Mouse (Mus musculus): ENCODE results near the gene Myo15b.
A peak's percentile ranks its signal among the peaks of the same experiment; 100 is the strongest.

Myo15b gene

DNA sequence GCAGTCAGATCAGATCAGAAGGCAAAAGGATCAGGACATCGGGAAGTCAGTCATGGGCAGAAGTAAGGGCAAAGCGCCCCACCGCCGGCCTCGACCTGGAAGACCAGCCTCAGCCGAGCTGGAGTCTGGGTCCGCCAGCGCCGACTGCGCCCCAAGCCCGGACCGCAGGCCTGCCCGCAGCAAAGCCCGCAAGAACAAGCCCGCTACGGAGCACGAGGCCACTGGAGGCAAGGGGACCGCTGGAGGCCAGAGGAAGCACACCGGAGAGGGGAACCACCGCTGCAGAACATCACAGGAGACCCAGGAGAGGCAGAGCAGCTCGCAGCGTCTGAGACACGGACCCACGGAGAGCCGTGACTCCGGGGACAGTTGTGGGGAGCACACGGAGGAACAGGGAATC, at the start of gene Myo15b:
TSS of gene Myo15b (plus strand) at position 53 of the 400 bp plus-strand sequence.
- no peak for DNase-seq

DNA sequence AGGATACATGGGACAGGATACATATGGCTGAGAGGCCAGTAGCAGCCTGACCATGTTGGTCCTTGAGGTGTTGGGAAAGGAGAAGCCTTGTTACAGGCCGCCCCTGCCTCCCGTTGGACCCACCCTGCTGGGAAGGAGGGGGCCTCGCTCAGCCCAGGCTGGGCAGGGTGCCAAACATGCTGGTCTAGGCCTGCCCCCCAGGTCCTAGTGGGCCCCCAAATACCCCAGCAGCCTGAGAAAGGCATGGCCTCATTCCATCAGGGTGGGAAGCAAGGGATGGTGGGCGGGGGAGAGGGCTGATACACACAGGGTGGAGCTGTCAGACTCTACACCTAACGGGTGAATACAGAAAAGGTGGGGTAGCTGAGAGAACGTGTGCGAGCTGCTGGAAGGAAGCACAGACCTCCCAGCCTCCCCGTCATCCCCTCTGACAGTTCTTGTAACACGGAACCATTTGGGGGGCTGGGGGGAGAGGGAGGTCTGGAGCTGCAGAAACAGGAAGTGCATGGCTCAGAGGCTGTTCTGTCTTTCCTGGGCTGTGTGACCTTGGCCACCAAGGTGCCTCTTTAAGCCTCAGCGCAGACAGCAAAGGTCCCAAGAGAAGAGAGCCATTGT, 49.4 kb upstream of the Myo15b start:
- peak; percentile 78 for DNase-seq

DNA sequence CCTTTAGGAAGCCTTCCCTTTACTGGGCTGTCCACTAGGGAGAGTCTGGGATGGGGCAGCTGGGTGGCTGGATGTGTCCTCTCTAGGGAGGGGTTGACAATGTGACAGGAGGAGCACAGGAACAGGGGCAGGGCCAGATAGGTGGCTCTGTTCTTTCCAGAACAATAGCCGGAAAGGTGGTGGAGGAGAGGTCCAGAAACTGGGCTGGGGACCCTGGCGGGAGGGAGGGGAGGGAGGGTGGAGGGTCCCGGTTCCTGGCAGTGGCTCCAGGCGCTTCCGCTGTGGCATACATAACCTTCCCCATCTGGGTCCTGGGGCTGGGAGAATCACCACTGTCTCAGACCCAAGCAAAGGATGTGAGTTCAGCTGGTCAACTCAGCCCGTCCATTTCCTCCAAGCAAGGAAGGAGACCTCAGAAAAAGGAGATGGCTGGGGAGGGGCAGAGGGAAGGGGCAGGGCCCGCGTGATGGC, 48.9 kb upstream of the Myo15b start:
- peak; percentile 79 for DNase-seq

DNA sequence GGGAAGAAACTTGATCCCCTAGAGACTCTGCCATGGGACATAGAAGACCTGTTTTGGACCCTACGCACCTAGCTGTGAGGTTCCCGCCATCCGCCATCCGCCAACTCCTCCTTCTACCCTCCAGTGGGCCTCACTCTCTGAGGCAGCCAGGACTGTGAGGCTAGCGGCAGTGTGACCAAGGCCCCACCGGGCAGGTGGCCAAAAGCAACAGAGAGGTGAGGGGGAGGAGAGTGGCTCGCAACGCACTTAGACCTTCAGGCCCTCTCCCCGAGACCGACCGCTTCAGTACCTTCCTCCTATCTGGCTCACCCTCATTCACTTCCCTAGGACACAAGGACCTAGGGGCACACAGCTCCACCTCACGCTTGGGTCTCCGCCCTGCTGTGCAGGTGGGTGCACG, 47.8 kb upstream of the Myo15b start:
- DNase-seq: peak; percentile 89

DNA sequence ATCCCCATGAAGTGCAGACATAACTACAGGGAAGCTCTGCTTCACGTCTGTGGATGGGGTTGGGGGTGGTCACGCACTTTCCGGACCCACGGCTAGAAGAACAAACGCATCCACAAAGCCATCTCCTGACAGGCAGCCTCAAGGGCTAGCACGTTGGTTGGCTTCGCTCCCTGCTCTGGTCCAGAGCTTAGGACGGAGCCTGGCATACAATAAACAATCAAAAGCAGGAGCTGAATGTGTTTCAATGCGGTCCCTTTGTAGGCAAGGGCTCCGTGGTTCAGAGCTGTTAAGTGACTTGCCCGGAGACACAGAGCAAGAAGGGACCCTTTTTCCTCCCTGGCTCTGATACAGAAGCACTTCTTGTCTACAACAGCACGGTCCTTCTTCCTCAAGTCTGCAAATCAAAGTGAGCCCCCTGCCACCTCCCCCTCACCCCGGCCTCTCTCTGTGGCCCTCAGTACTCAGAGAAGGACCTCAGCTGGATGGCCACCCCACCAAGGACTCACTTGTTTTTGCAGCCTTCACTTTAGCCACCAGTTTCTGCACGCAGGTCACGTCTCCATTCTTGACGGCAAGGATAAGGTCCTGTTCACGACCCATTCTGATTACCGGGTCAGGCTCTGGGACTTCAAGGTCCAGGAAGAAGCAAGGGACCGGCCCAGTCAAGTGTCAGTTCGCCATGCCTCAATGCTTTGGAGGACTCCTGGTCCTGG, 46.7 kb upstream of the Myo15b start:
- no peak for DNase-seq

DNA sequence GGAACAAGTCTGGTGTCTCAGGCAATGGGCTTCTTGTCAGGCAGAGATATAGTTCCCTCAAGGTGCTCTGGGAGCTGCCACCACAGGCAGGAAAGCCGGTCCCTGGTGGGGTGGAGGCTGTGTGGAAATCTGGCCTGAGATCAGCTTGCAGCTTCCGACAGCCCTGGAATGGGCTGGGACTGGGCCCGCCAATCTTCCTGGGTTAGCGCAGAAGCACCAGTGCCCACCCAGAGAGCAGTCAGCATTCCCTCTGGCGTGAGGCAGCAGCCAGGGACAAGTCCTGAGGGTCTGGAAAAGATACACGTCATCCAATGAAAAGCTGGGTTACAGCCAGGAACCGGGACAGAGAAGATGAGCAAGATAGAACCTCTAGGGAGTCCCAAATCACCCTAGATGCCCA, 46.1 kb upstream of the Myo15b start:
- DNase-seq: peak; percentile 76

DNA sequence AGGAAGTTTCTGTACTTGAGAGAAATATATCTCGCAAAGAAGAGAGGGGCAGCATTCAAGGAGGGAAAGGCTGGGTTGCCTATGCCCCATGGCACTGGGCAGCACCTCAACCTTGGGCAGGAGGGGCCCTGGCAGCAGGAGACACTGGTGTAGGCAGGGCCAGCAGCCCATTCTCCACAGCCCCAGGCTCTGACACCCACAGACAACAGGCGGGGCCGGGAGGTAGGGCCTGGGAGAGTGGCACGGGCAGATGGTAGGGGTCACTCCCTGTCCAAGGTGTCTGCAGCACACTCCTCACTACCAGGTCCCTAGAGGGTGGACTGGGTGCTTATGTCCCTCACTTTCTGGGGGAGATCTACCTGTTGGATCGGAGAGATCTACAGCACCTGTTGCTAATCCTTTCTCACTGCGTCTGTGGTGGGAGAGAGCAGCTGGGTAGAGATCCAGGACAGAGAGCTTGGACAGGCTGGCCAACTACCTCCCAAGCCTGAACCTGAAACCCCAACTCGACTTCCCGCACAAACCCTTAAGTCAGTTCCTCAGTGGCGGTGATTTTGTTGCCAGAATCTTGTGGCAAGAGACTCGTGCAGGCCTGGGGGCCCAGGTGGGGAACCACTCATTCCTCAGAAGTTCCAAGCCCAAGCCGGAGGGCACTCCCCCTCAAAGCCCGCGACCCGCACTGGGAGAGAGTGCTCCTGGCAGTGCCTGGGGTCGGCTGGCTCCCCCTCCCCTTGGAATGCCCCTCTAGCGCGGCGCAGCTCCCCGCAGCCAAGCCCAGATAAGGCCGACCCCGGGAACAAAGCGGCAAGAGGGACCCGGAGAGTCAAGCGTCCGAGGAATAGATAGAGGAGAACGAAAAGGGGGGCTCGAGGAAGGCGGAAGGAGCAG, 45.4 kb upstream of the Myo15b start:
- DNase-seq: peak; percentile 53

DNA sequence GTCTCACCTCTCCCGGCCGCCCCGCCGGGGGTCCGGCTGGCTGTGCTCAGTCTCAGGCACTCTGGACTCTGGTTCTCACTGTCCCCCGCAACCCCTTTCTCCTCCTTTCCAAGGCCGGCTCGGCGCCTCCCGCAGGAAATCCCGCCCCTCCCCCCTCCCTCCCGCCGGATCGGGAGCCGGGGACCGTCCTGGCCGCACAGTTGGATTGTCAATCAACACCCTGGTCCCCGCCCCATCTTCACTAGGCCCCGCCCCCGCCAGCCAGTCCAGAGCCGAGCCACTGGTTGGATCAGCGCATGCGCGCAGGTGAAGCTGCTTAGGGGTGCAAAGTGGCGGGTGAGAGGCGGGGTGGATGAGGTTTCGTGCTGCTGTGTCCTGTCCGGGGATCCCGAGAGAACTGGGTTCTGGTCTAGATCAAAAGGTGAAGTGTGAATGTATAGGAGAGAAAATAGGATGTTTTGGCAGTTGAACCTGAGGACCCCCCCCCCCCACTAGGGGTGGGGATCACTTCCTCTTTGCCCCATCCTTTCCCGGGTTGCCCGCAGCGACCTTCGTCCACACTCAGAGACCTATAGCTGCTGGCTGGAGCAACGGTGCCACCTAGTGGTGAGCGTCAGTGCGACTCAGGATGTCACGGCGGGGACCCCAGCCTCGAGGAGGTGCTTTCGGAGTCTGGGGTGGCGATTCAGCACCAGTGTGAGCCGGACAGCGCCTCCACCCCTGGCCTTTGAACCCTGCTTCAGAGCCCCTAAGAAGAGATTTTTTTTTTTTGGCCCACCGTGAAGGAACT, 44.5 kb upstream of the Myo15b start, which contains the start of gene Caskin2:
TSS of gene Caskin2 (minus strand) at position 133 of the 790 bp plus-strand sequence.
- peak; percentile 99 for DNase-seq

DNA sequence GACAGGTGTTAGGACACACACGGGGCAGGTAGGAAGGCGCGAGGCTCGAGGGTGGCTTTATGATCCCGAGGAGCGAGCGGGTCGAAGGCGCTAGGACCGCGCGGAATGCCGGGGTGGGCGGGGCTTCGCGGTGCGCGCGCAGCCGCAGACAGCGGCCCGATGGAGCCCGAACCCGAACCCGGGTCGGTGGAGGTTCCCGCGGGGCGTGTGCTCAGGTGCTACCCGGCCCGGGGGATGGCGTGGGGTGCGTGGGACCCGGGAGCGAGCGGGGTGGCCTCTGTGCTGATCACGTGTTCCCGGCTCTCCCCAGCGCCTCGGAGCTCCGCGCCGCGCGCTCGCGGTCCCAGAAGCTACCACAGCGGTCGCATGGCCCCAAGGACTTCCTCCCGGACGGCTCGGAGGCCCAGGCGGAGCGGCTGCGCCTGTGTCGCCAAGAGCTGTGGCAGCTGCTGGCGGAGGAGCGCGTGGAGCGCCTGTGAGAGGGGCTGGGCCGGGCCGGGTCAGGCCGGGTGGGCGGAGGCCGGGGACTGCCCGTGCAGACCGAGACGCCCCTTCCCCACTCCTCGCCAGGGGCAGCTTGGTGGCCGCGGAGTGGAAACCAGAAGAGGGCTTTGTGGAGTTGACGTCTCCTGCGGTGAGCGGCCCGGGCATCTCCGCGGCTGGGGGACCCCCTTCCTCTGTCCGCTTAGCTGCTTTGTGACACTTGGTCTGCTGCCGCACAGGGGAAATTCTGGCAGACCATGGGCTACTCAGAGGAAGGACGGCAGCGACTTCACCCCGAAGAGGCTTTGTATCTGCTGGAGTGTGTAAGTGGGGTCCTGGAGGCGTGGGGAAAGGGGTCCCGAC, 43.4 kb upstream of the Myo15b start, which contains the start of gene Tsen54:
TSS of gene Tsen54 (plus strand) at position 120 of the 846 bp plus-strand sequence.
- peak; percentile 93 for DNase-seq

DNA sequence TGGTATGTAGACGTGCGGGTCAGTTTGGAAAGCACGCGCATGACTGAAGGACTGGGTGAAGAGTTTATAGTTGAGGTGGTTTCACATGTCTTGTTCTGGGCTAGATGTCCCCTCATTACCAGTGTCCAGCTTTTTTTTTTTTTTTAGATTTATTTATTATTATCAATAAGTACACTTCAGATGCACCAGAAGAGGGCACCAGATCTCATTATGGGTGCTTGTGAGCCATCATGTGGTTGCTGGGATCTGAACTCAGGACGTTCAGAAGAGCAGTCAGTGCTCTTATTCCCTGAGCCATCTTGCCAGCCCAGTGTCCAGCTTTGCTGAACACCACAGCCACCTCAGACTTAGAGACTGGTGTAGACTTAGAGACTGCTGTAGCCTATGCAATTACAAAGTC, 40.9 kb upstream of the Myo15b start:
- no peak for DNase-seq

DNA sequence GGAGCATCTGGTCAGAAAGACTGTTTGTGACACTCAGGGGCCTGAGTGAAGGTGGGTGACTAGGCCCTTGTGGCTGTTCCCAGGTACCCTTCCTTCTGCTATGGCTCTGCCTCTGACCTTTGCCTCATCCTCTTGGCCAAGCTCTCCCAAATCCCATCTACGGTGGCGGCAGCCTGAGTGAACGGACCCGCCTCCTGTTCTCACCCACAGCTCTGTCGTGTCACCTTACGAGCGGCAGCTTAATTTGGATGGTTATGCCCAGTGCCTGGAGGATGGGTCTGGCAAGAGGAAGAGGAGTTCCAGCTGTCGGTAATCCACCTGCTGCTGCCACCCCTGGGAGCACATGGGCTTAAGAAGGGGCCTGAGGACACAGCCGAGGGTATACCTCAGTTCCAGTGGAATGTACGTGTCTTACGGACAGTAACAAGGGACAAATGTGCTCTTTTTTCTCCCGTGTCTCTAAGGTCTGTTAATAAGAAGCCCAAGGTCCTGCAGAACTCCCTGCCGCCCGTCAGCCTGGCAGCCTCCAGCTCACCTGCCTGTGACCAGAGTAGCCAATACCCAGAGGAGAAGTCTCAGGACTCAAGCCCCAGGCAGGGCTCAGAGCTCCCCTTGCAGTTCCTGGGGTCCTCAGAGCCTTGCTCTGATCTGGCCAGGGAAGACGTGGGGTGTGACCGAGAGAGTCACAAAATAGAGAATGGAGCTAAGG, 38.1 kb upstream of the Myo15b start:
- no peak for DNase-seq

DNA sequence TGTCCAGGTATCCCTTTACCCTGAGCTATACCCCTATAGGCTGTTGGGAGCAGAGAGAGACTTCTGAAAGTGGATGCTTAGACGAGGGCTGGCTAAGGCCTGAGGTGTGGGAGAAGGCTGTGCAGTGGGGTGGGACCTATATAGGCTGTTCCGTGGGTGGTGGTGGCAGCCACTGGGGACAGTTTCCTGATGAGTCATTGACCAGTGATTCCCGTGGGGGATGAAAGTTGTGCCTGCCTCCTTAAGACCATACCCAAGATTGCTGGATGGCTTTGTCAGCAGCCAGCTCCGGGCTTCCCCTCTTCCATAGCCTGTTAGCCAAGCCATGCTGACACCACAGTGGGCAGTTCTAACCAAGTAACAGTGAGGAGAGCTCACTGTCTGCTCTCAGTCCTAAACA, 37.2 kb upstream of the Myo15b start:
- no peak for DNase-seq

DNA sequence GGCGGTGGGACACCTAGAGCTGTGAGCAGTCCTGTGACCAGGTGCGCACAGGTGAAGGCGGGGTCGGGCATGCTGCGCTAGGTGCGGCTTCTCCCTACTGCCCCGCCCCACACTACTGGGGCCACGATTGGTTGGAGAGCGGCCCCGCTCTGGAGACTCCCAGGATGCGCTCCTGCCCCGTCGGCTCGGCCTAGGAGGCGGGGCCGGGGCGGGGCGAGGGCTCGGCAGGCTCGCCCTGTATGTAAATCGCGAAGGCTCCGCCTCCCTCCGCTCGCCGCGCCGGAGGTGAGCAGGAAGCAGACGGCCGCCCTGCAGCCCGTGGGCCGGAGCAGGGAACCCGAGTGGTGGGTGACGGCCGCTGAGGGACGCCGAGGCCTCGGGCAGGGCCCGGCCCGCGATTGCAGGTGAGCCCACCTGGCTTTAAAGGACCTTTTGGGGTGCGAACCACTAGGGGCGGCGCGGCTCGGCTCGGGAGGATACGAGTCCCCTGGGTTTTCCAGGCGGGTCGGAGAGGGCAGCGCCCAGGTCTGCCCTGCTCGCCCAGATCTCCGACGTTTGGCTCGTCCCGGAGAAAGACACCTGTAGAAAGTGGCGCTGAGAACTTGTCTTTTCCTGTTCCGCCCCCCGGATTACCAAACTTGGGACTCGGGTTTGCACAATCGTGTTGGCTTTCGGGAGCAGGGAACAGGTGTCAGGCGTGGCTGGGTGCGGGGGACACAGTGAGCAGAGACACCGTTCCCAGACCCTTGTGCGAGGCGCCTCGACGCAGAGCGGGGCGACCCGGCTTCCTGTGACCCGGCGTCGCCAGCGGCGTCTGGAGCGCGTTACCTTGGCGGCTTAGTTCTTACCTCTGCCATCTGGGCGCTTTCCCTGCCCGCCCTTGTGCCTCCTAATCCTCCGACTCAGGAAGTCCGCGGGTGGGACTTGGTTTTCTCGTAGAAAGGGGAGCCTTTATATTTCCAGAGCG, 34.1 kb upstream of the Myo15b start, which contains the start of gene Llgl2:
TSS of gene Llgl2 (plus strand) at position 276 of the 967 bp plus-strand sequence.
- DNase-seq: peak; percentile 97

DNA sequence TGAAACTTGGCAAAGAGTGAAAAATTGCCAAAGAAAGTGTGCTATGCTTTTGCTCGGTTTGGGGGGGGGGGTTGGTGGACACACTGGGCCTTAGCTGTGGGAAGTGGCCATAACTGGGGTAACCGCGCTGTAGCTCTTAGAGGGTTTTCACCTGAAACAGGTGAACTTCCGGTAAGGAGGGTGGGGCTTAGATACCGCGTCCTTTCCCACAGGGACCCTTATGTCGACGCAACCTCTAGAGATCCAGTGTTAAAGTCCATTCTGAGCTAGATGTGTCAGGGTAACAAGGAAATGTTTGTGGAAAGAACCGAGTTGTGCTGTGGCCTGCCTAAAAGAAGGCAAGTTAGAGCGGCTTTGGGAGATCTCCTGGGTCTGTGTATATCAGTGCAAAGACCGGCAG, 33.4 kb upstream of the Myo15b start:
- DNase-seq: no peak

DNA sequence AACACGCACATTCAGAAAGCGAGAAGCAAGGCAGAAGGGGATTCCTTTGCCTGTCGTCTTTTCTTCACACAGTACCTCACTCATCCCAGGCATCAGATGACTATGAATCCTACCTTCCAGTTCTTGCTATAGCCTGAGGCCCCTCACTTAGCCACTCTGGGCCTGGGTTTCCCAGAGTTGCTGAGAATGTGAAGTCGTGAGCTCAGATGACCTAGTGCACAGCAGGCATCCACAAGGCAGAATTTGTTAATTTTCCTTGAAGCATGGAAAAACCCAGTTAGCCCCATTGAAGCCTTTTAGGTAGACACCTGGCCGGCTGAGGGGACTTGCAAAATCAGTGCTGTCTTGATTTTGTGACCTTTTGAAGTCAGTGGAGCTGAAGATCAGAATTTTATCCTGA, 31.7 kb upstream of the Myo15b start:
- no peak for DNase-seq

DNA sequence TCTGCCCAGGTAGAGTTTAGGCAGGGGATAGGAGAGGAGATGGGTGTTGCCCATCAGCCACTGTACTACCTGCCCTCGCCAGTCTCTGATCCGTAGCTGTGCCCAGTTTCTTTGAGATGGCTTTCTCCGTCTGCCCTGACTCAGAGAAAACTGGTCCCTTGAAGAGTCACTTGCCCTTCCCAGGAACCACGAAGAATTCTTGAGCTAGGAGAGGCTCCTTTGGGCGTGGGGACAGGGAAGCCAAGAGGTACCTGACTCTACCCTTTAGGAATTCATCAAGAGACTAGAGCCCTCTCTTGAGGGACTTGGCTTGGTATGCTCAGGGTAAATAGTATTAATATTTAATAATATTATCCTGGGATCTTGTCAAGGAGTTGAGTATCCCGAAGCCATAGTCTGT, 30.6 kb upstream of the Myo15b start:
- no peak for DNase-seq

DNA sequence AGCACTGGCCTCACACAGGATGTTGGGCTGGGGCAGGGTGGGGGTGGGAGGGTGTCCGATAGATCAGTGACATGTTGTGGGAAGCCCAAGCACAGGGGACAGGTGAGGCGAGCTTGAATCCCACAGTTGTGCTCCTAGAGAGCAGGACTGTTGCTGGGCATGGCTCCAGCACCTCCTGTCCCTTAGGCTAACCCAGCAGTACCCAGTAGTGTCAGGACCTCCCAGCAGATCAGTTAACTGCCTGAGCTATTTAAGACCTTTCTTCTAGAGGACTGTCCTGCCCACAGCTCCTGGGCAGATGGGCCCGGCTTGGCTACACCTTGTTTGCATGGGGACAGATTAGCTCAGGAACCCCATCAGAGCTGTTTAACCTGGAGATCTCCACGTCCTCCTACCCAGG, 29.2 kb upstream of the Myo15b start:
- no peak for DNase-seq

DNA sequence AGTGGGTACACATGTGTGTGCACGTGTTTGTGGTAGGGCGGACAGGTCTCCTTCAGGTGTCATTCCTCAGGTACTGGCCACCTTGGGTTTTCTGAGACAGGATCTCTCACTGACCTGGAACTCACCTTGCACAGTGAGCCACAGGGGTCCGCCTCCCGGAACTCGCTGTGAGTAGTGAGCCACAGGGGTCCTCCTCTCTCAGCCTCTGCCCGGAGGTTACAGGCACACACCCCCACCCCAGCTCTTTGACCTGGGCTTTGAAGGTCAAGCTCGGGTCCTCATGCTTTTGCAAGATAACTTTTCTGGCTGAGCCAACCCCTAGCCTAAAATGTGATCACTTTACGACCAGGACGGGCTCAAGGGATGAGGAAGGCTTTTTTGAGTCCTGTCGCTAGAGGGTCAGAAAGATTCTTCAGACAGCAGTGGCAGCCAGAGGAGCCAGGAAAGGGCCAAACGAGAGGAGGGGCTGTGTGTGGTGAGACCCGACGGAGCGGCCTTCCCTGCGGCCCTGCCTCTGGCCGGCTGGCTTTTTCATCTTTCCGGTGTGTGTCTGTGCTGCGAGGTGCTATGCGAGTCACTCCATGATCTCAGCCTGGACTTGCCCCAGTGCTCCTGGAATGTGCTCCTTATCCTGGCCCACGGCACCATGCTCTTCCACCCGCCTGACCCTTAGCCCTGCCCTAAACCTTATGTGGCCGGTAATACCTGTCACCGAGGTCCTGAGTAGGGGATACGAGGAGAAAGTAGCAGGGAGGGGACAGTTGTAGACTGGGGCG, 27.5 kb upstream of the Myo15b start:
- peak; percentile 62 for DNase-seq

DNA sequence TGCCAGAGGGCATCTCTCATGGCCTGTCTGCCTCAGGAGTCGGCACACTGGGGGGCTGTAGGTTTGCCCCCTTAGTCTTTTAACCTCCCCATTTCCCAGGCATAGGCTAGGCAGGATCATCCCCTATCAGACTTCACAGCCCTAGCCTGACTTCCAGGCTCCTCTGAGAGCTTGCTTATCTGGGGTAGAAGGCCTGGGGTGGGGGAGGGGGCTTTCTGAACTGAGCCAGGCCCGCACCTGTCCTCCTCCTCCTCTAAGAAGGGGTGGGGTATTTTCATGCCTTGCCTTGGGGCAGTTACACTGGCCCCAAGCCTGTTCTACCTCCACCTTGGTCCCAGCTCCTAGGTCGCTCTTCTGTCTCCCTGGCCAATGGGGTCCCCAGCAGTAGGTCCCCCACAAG, 26.7 kb upstream of the Myo15b start:
- no peak for DNase-seq

Data from kidney, postnatal 14 days (tissue).